Mouse (Mus musculus) lung, postnatal 36 days (tissue): ENCODE measurements at regions not wholly inside any gene's neighbourhood (a gene's known extent, or its start where the extent isn't known, plus 50 kb on each side); places are given as distances from the start of the nearest gene placed in this dataset.

Source experiments
- DNase-seq: peaks from one replicate; pipeline ENCODE4 v3.0.0; 2022; ENCODE audit warnings: mixed read lengths

- DNase-seq, result peak; percentile 59
Measured at GRCm38 (mm10) chr2:71644038-71644470, 97.5 kb upstream of the Dlx2 start.

DNA sequence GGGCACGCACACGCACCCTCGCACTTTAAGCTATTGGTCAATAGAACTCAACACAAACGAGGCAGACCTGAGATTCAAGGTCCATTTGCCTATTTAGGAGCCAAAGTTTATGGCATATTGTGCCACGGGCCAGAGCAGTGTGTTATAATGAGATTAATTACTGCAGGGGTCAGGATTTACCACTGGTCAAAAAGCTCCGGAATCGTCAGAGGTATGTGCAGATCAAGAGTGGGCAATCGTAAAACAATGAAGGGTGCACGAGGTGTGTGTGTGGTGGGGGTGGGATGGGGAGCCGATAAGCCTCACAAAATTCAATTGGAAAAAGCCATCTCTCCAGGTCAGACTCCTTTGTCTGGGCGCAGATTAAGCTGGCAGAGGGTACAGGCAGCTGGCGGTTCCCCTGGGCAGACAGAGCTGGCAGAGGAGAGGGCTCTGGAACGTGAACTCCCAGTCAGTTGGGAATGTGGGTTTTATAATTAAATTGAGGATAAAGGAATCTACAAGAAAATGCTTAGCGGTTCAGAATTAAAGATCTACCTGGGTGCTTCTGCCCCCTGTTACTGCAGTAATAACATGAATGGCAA is 97.4 kb upstream of the Itga6 start:
- DNase-seq, result no peak

GRCm38 (mm10) chr2:71651662-71652061 is 93.8 kb upstream of the Itga6 start:
- no peak for DNase-seq

DNA sequence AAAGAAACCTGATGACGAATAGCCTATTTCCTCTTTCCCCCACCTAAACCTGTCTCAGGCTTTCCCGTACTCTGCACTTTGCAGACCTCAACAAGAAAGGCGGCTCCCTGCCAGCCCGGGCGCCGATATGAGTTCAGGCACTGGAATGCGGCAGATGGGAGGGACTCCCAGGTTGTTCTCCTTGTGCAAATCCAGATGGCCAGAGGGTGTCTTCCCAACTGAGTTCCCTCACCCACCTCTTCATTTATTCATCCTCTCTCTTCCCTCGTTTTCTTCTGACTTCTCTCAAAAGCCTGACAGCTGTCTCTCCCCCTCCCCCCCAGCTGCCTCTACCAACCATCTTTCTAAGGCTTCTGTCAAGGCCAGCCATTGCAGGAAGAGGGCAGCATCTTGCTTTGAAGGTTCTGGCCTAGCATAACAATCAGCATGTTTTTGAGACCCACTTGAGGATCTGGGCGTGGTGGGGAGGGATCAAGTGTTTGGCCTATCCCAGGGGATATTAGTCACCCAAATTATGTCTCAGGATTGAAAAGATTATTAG is 93.1 kb upstream of the Itga6 start:
- DNase-seq, result peak; percentile 78

DNA sequence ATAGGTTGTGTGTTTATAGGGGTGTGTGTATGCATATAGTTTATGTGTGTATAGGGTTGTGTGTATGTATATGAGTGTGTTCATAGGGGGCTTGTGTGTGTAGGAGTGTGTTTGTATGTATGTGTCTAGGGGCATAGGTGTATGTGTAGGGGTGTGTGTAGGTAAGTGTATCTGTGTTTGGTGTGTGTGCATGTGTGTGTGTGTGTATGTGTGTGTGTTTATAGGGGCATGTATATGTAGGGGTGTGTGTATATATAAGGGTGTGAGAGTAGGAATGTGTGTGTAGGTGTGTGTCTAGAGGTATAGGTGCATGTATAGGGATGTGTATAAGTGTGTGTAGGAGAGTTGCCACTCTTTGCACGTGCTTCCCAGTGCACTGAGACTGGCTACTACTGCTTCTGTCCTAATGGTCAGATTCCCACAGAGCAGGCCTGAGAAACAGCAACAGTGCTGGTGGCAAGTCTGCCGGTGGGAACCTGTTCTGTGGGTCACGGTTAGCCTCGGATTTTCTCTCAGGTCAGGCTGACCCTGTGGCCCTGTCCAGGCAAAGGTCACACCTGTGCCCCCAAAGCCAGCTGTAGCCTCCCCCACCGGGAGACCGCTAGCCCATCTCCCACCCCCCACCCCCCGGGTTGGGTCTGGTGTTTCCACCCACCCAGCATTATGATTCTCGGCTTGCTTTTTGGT is 90.5 kb upstream of the Itga6 start:
- no peak for DNase-seq

DNA sequence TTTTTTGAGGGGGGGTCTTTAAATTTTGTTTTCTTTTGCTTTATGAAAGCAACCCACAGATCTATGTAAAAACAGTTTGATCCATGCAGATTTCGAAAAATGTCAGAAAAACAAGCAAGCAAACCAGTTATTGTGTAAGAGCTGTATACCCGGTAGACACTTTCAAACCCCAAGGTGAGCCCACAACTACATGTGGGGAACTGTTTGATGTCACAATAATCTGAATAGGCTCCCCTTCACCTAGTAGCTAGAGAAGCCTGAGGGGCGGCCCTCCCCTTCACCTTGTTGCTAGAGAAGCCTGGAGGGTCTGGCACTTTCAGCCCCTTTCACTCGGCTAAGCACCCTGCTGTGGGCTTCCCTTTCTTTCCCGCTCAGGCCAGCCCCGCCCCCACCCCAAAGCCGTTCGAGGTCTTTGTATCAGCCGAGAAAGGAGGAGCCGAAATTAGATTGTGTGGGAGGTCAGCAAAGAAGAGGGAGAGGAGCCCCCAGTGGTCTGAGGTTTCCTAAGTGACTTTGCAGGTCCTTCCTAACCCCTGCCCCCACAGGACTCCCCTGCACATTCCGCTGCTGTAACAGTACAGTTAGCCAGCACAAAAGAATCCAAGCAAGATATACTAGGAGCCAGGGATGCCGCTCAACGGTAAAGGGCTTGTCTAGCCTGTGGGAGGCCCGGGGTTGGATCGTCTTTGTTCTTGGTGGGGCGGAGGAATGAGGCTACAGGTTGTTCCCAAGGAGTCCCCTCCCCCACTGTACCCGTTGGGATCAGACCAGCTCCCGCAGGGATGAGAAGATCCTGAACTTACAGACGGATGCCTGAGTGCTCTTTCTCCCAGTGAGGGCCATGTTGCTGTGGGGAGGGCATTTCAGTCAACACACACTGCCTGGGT is 89.7 kb upstream of the Itga6 start:
- no peak for DNase-seq

GRCm38 (mm10) chr2:71656611-71657244 is 88.7 kb upstream of the Itga6 start:
- DNase-seq, result no peak

DNA sequence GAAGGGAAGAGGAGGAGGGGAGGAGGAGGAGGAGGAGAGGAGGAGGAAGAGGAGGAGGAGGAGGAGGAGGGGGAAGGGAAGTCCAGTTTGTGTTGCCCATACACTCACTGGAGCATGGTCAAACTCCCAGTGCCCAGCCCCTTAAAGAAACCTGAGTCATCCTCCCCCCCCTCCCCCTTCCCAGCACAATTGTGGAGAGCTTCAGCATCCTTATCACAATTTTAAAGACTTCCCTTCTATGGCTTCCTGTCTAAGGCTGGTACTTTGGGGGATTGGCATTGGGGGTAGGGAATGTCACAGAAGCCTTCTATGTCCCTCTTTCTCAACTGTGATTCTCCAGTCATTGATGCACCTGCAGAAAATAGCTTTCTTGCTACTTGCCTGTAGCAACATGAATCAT is 84.0 kb upstream of the Itga6 start:
- no peak for DNase-seq

DNA sequence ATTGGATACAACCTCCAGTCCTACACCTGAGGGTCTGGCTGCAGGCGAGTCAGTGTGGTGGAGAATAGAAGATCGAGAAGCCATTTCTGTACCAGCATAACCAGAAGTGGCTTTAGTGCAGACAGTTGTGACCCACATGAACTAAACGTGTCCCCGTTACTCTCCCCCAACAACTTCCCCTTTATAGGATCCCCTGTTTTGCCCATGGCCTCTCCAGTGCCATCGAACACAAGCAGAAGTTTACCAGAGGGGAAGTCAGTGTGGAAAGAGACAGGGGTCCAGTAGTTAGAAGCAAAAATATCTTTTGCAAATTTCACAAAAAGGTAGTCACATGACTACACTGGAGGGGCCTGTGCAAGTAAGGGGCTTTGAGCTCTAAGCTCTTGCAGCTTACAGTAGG is 83.4 kb upstream of the Itga6 start:
- peak; percentile 9 for DNase-seq

DNA sequence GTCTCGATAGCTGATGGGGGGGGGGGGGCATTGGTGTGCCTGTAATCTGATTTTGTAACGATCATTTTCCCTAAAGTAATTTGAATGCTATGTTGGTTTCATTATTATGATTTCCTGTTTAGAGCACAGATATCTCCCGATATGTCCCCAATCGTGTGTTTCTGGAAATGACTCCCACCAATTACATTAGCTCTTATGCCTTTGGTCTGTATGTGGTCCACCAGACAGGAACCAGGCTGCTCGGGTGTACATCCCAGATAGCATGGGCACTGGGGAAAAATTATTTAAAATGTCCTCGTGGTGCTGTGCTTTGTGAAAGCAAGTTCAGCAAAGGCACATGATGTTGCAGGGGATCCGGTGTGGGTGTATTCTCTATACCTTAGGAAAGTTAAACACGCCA is 82.0 kb upstream of the Itga6 start:
- no peak for DNase-seq

- no peak for DNase-seq
Measured at GRCm38 (mm10) chr2:71666927-71667326, 78.5 kb upstream of the Itga6 start.

GRCm38 (mm10) chr2:71667746-71668145 is 77.7 kb upstream of the Itga6 start:
- DNase-seq, result no peak

DNA sequence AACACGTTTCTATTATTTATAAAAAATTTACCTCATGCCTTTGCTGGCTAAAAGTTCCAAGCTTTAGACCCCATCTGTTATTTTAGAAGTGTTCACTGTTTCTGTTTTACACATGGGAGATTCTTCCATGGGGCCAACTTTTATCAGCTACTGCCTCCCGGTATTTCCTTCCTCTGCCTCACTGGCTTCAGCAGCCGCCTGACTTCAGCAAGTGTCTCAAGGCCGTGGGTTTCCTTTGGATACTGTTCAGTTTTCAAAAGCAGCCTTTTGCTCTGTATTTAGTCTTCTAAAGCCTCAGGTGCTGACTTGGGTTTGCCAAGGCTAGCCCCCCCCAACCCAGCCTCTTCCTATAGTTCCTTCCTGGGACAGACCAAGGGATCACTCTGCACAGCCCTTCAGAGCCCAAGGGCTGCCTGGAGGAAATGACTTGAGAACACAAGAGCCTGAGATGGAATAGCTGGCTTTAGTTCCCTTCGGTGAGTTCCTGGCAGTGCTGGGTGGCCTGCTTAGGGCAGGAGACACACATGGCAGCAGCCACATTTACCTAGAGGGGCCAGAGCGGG is 75.1 kb upstream of the Itga6 start:
- no peak for DNase-seq

DNA sequence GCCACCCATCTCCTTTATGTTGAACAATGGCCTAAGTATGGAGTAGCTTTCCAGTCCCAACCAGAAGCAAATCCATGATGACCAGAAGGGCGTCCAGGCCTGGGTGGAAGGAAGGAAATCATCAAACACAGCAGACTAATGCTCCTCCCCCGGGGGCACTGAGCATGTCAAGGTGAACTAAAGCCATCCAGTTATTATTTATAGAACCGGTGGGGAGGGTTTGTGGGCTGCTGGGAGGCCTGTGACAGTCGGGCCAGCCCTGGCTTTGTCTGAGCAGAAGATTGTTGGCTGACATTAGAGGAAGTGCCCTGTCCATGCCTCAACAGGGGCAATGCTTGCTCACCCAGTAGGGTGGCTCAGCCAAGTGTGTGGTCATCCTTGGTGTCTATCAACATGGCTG is 74.5 kb upstream of the Itga6 start:
- peak; percentile 25 for DNase-seq

GRCm38 (mm10) chr2:71673087-71673920 is 72.1 kb upstream of the Itga6 start:
- DNase-seq, result peak; percentile 82

- no peak for DNase-seq
Measured at GRCm38 (mm10) chr2:71680746-71681145, 64.7 kb upstream of the Itga6 start.

DNA sequence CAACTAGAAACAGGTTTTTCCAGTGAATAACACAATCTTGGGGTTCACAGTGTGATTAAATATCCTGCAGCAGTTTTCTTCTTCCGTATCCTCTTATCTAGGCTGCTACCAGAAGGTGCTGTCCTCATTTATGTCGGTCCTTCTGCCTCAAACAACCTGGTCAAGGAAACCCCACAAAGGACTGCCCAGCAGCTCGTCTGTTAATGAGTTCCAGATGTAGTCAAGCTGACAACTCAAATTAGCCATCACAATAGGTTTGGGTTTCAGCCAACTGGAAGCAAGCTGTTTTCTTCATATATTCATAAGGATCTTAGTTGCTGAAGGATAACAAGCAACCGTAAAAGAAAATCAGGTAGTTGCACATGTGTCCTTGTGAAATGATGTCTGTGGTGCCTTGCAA is 64.3 kb upstream of the Itga6 start:
- no peak for DNase-seq

DNA sequence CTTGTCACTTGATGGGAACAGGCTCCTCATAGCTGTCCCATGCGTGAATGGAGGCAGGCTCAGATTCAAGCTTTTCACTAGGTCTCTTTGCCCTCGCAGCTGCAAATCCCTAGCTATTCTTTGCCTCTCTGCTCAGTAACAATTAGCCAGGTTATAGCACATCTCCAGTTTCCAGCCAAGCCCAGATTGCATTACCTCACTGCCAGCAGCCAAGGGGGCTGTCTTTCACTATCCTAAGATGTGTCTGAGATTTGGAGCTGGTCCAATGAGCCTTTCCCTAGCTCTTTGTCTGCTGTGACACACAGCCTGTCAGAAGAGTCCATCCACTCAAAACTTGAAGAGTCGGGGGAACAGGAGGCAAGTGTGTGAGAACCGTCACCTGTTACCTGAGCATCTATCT is 62.0 kb upstream of the Itga6 start:
- DNase-seq, result no peak

DNA sequence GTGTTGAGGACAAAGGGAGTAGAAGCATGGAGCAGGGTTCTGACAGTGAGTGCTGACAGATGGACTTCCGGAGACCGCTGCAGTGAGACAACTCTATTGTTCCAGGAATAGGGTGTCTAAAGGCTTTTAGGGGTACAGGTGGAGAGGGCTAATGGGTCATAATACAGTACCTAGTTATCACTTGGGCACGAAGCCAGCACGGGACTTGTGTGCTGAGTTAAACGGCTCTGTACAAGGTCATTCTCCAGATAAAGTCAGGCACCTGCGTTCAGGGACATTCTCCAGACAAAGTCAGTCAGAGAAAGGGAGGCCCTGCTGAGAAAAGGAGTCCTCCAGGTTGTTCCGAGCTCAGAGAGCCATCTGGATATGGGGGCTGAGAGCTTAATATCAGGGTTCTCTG is 60.2 kb upstream of the Itga6 start:
- no peak for DNase-seq

DNA sequence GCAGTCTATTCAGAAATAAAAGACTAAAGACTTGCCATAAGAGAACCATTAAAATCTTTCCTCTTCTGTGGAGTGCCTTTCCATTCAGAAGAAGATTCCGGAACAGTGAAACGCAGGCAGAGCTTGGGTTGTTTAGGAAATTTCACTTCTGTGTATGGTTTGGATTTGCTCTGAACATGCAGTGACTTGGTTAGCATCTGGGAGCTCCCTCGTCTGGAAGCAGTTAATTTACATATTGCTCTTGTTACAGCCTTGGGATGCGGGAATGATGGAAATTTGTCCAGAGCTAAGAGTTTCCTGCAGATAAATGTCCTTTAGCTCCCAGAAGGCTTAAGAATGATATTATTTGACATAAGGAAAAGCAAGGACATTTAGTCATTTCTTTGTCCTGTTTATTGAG is 56.4 kb upstream of the Itga6 start:
- no peak for DNase-seq

- peak; percentile 87 for DNase-seq
Measured at GRCm38 (mm10) chr2:71690277-71691161, 54.9 kb upstream of the Itga6 start.
